Mouse (Mus musculus) liver, postnatal 0 days (tissue): ENCODE data around the gene Lin54. TPM values are rescaled to one million over a fixed set of nuclear protein-coding genes. Genes with fewer than 3 reads are reported as not detected.
A peak's percentile ranks its signal among the peaks of the same experiment; 100 is the strongest.

ENCODE experiments used
- ATAC-seq: fragments of 200-750 bp; cut with Nextera tagmentation; 2 replicates; pipeline ENCODE4 v1.8.0; 2017; ENCODE audit warnings: mild to moderate bottlenecking, moderate library complexity
- DNase-seq: peaks from one replicate; pipeline ENCODE4 v3.0.0-alpha.2; 2016
- H3K27ac ChIP-seq: fragments of 300-500 bp; sonication (generic); 2 replicates; pipeline ENCODE4 v1.5.1; 2014; ENCODE audit warnings: antibody characterized with exemption, moderate library complexity, mild to moderate bottlenecking, low read depth
- H3K27me3 ChIP-seq: fragments of 300-500 bp; sonication (generic); 2 replicates; pipeline ENCODE4 v1.6.1; 2014; ENCODE audit warnings: low read length, control low read depth, mixed read lengths; ENCODE audit not compliant: insufficient read depth
- H3K36me3 ChIP-seq: fragments of 300-500 bp; sonication (generic); replicated peaks from 2 replicates; pipeline ENCODE4 v1.6.1; 2014; ENCODE audit warnings: mild to moderate bottlenecking, control low read depth, low read length, moderate library complexity, mixed read lengths; ENCODE audit not compliant: insufficient read depth
- H3K4me1 ChIP-seq: fragments of 300-500 bp; sonication (generic); 2 replicates; pipeline ENCODE4 v1.6.1; 2014; ENCODE audit warnings: antibody characterized with exemption, mild to moderate bottlenecking, control low read depth; ENCODE audit not compliant: insufficient read depth
- H3K4me2 ChIP-seq: fragments of 300-500 bp; sonication (generic); 2 replicates; pipeline ENCODE4 v1.6.1; 2014; ENCODE audit warnings: low read depth, mild to moderate bottlenecking, low read length, moderate library complexity, mixed read lengths
- H3K4me3 ChIP-seq: fragments of 300-500 bp; sonication (generic); 2 replicates; pipeline ENCODE4 v1.5.1; 2014; ENCODE audit warnings: low read depth, low read length
- H3K9ac ChIP-seq: fragments of 300-500 bp; sonication (generic); replicated peaks from 2 replicates; pipeline ENCODE4 v1.6.1; 2014; ENCODE audit warnings: mild to moderate bottlenecking, moderate library complexity
- H3K9me3 ChIP-seq: fragments of 300-500 bp; sonication (generic); 2 replicates; pipeline ENCODE4 v1.6.1; 2016; ENCODE audit warnings: mild to moderate bottlenecking, control low read depth, low read length, mixed read lengths
- CTCF ChIP-seq: sonication (generic); IDR thresholded peaks from 2 replicates; pipeline ENCODE4 v1.5.1; 2016; ENCODE audit warnings: antibody characterized with exemption, low read depth
- EP300 ChIP-seq: IDR thresholded peaks from 2 replicates; pipeline ENCODE4 v1.6.1; 2016; ENCODE audit warnings: antibody characterized with exemption, low read depth, mild to moderate bottlenecking
- WGBS: fragments of 180-500 bp; shearing (Covaris S2); extraction: QIAGEN DNeasy Blood & Tissue Kit; methylation state at CpG from one replicate; pipeline ENCODE4 v1.1.7; 2014; ENCODE audit not compliant: insufficient replicate concordance; 5-methylcytosine and 5-hydroxymethylcytosine counted together
- polyA plus RNA-seq: library from polyadenylated mRNA; unstranded; fragments of >200 nt; fragmentation: Nextera tagmentation; extraction: Ambion mirVana; gene quantifications from 2 replicates; pipeline ENCODE4 v1.2.1, GENCODE M21; 2015

Gene Lin54
- polyA plus RNA-seq, 1 experiment from 2014 or later: 4.7 TPM

DNA sequence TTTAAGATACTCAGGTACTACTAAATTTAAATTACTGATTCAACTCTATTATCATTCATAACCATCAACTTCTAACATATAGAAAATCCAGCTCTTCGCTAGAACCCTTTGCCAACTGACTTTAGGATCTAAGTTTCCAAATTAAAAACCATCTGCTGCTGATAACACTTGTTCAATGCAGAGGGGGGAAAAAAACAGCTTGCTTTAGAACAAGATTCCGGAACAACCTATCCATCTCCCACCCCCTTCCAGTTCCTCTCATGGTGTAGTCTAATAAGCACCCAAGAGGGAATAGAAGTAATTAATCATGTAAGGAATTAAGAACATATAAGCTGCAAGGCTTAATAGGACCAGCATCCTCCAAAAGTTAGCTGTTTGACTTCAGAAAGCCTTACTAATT lies 1.2 kb downstream of the Lin54 start:
- peak overlapping the region; percentile 87 for H3K4me2 ChIP-seq
- ATAC-seq (no peak), DNase-seq (no peak)
- no peak for TF ChIP-seq EP300
- no peak for TF ChIP-seq CTCF
- no peaks in the 10 kb centered on the region for H3K36me3 ChIP-seq
- 18% methylated on average over 2 of the region's 2 CpGs for WGBS
- H3K4me3 ChIP-seq: peak overlapping the region; percentile 83
- H3K27me3 ChIP-seq: no peaks in the 10 kb centered on the region
- H3K4me1 ChIP-seq: peaks cover 16% of the 10 kb centered on the region
- peak overlapping the region; percentile 93 for H3K9ac ChIP-seq
- no peaks in the 10 kb centered on the region for H3K9me3 ChIP-seq
- H3K27ac ChIP-seq: peak overlapping the region; percentile 96

DNA sequence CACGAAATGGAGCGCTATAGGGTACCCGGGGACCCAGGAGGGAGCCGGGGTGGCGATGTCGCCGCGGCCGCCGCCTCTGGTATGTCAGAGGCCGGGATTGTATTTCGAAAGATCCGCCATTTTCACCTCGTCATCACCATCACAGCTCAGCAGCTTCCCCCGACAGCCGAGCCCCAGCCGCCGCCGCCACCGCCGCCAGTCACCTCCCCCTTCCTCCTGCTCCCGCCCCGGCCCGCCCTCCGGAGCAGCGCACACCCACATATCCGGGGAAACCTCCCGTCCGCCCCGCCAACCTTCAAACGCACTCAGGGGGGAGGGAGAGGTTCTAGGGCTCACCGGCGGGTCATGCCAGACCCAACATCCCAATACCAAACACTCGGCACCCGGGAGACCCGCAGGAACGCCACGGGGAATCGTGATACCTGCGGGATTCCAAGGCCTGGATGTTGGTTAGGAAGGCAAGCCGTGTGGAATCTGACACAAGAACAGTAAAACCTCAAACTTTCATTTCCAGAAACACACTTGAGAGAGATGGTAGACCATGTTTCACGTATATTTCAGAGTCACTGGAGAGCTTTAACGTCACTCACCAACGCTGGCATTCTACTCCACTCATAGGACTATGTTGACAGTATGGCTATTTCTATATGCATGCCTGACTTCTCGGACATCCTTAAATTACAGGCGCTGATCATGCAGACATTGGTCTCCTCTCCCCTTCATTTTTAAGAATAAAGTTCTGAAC lies 1.8 kb downstream of the Lin54 start:
- ATAC-seq (peak; percentile 82), DNase-seq (peak; percentile 94)
- no peaks in the 10 kb centered on the region for H3K27me3 ChIP-seq
- H3K27ac ChIP-seq: peak overlapping the region; percentile 96
- peak overlapping the region; percentile 83 for H3K4me3 ChIP-seq
- H3K4me2 ChIP-seq: peak overlapping the region; percentile 87
- H3K4me1 ChIP-seq: peaks cover 16% of the 10 kb centered on the region
- H3K36me3 ChIP-seq: no peaks in the 10 kb centered on the region
- no peaks in the 10 kb centered on the region for H3K9me3 ChIP-seq
- peak overlapping the region; percentile 93 for H3K9ac ChIP-seq
- TF ChIP-seq EP300: no peak
- no peak for TF ChIP-seq CTCF
- 1% methylated on average over 44 of the region's 46 CpGs for WGBS

DNA sequence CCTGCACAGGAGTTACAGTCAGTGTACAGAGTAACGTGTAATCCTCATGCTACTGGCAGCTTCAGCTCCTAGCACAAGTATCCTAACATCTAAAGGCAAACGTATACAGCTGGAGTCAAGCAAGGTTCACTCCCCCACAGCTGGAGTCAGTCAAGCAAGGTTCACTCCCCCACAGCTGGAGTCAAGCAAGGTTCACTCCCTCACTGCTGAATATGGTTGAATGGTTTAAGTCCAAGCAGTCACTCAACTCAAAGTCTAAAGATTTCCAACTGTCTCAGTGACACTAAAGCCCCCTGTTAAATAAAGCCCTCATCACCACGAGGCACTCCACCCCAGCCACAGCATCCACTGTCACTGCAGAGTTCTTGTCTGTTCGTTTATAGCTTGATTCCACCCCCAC lies 8.7 kb downstream of the Lin54 start:
- Histone ChIP-seq H3K4me3 (no peak overlapping the region), H3K27ac (no peak overlapping the region), H3K9ac (no peak overlapping the region), H3K4me2 (no peak overlapping the region), H3K9me3 (no peaks in the 10 kb centered on the region), H3K36me3 (no peaks in the 10 kb centered on the region; the same call in 1 of the 2 replicates), H3K27me3 (no peaks in the 10 kb centered on the region), H3K4me1 (no peaks in the 10 kb centered on the region)
- DNase-seq (no peak), ATAC-seq (no peak)
- no peak for TF ChIP-seq EP300
- TF ChIP-seq CTCF: no peak
- 60% methylated on average over 4 of the region's 4 CpGs for WGBS

GRCm38 (mm10) chr5:100489340-100489739 lies 11.1 kb downstream of the Lin54 start:
- H3K4me1 ChIP-seq: no peaks in the 10 kb centered on the region
- no peak overlapping the region for H3K27ac ChIP-seq
- H3K27me3 ChIP-seq: no peaks in the 10 kb centered on the region
- ATAC-seq (no peak), DNase-seq (no peak)
- no peak overlapping the region for H3K4me2 ChIP-seq
- peaks cover 12% of the 10 kb centered on the region for H3K36me3 ChIP-seq
- 51% methylated on average over 2 of the region's 2 CpGs for WGBS
- TF ChIP-seq EP300 (no peak), CTCF (no peak)
- H3K9ac ChIP-seq: no peak overlapping the region
- no peaks in the 10 kb centered on the region for H3K9me3 ChIP-seq
- no peak overlapping the region for H3K4me3 ChIP-seq

GRCm38 (mm10) chr5:100488231-100488630 lies 12.2 kb downstream of the Lin54 start:
- Histone ChIP-seq H3K9me3 (no peaks in the 10 kb centered on the region), H3K9ac (no peak overlapping the region), H3K4me1 (no peaks in the 10 kb centered on the region), H3K27me3 (no peaks in the 10 kb centered on the region), H3K4me2 (no peak overlapping the region), H3K36me3 (peaks cover 20% of the 10 kb centered on the region), H3K4me3 (no peak overlapping the region), H3K27ac (no peak overlapping the region)
- no peak for DNase-seq
- TF ChIP-seq CTCF: no peak
- TF ChIP-seq EP300: no peak
- no peak for ATAC-seq
- 88% methylated on average over 3 of the region's 3 CpGs for WGBS

GRCm38 (mm10) chr5:100487120-100487519 lies 13.3 kb downstream of the Lin54 start:
- Histone ChIP-seq H3K36me3 (peaks cover 21% of the 10 kb centered on the region), H3K9ac (no peak overlapping the region), H3K4me1 (no peaks in the 10 kb centered on the region), H3K4me2 (no peak overlapping the region), H3K9me3 (no peaks in the 10 kb centered on the region), H3K4me3 (no peak overlapping the region), H3K27ac (no peak overlapping the region), H3K27me3 (no peaks in the 10 kb centered on the region)
- TF ChIP-seq EP300 (no peak), CTCF (no peak)
- 69% methylated on average over 2 of the region's 2 CpGs for WGBS
- no peak for DNase-seq
- no peak for ATAC-seq

- H3K27me3 ChIP-seq: no peaks in the 10 kb centered on the region
These were observed 16.9 kb downstream of the Lin54 start for GRCm38 (mm10) chr5:100483569-100483968.

More at GRCm38 (mm10) chr5:100483569-100483968, 16.9 kb downstream of the Lin54 start:
- ATAC-seq: no peak
- no peaks in the 10 kb centered on the region for H3K9me3 ChIP-seq
- no peak overlapping the region for H3K4me2 ChIP-seq
- no peak overlapping the region for H3K27ac ChIP-seq
- no peak for TF ChIP-seq EP300
- TF ChIP-seq CTCF: no peak
- no peak for DNase-seq
- H3K36me3 ChIP-seq: peaks cover 34% of the 10 kb centered on the region
- H3K4me1 ChIP-seq: no peaks in the 10 kb centered on the region
- H3K9ac ChIP-seq: no peak overlapping the region
- H3K4me3 ChIP-seq: no peak overlapping the region
